14 mouse cellular contexts compared by ENCODE assay signal in genomic region chr5:67423326-67423725, GRCm38 (mm10). TPM values are rescaled to one million over a fixed set of nuclear protein-coding genes. Genes with fewer than 3 reads are reported as not detected.
DNase-seq lines count a peak whose midpoint lies in the region; ATAC-seq and TF ChIP-seq lines count a peak whose summit lies in the region.
"Had no signal": no experiment of that assay in that cellular context is flagged by ENCODE, and none has a peak within 500 bp of the region (broad histone marks: within the 10 kb centered on the region; RNA-seq: fewer than 3 reads in every experiment).

No protein-coding gene starts in this region.

- peaks cover 58% of the 10 kb centered on the region for H3K4me1 ChIP-seq in heart, embryonic 10.5 days
- peaks cover 19% of the 10 kb centered on the region for H3K4me1 ChIP-seq in neural tube, embryonic 12.5 days
- H3K4me1 ChIP-seq in hindbrain, embryonic 16.5 days (ENCODE audit: control insufficient read depth, insufficient read depth, low read depth, low read length): peaks cover 19% of the 10 kb centered on the region
- peaks cover 35% of the 10 kb centered on the region for H3K4me1 ChIP-seq in neural tube, embryonic 15.5 days
- no peaks in the 10 kb centered on the region for H3K4me1 ChIP-seq in lung, postnatal 0 days (ENCODE audit: insufficient read depth, low read depth, low read length)

- no peak for TF ChIP-seq CTCF in lung, postnatal 0 days (IDR thresholded peaks at IDR 0.05)

- H3K4me2 ChIP-seq in neural tube, embryonic 12.5 days (replicated peaks): peak overlapping the region; percentile 26; the same call in 1 of the 2 replicates
- peak overlapping the region; percentile 18 for H3K4me2 ChIP-seq in hindbrain, embryonic 16.5 days (ENCODE audit: low read length)
- H3K4me2 ChIP-seq in neural tube, embryonic 15.5 days: peak overlapping the region; percentile 28
- no peak overlapping the region for H3K4me2 ChIP-seq in lung, postnatal 0 days (replicated peaks; ENCODE audit: low read depth, low read length)
- H3K4me2 ChIP-seq: limb, embryonic 15.5 days had no signal

- no peak for TF ChIP-seq EP300 in lung, postnatal 0 days (IDR thresholded peaks at IDR 0.05)

- DNase-seq in heart, embryonic 10.5 days (ENCODE audit: low spot score): no peak
- no peak for DNase-seq in heart, postnatal 4 days
- no peak for DNase-seq in neural tube, embryonic 10.5 days (ENCODE audit: extremely low spot score, low spot score)
- DNase-seq in left cerebral cortex, adult 18-20 months (ENCODE audit: low spot score in 2 of 2): no peak
- no peak for DNase-seq in lung, postnatal 0 days (ENCODE audit: low spot score)
- DNase-seq: adrenal gland, adult 2 months; cerebellum, adult 11 months; cerebellum, postnatal 14 days; gastrocnemius, postnatal 14 days; thymus, adult 18-20 months had no signal

- no peak for ATAC-seq in neural tube, embryonic 12.5 days (ENCODE audit: low FRiP score, low read depth)
- no peak for ATAC-seq in hindbrain, embryonic 16.5 days
- ATAC-seq in neural tube, embryonic 15.5 days (ENCODE audit: low FRiP score): no peak
- ATAC-seq in lung, postnatal 0 days: no peak

- no peak overlapping the region for H3K4me3 ChIP-seq in heart, embryonic 10.5 days
- H3K4me3 ChIP-seq in neural tube, embryonic 12.5 days: no peak overlapping the region
- H3K4me3 ChIP-seq in hindbrain, embryonic 16.5 days (ENCODE audit: low read length): no peak overlapping the region
- H3K4me3 ChIP-seq in neural tube, embryonic 15.5 days (replicated peaks): no peak overlapping the region
- H3K4me3 ChIP-seq in lung, postnatal 0 days (ENCODE audit: low read depth, low read length): no peak overlapping the region
- H3K4me3 ChIP-seq: limb, embryonic 15.5 days had no signal

- no peaks in the 10 kb centered on the region for H3K27me3 ChIP-seq in heart, embryonic 10.5 days (ENCODE audit: insufficient read depth, poor library complexity, severe bottlenecking)
- peaks cover 11% of the 10 kb centered on the region for H3K27me3 ChIP-seq in neural tube, embryonic 12.5 days (replicated peaks)
- no peaks in the 10 kb centered on the region for H3K27me3 ChIP-seq in hindbrain, embryonic 16.5 days (replicated peaks; ENCODE audit: control insufficient read depth, insufficient read depth, low read length)
- H3K27me3 ChIP-seq in neural tube, embryonic 15.5 days (replicated peaks): no peaks in the 10 kb centered on the region
- H3K27me3 ChIP-seq in lung, postnatal 0 days (replicated peaks; ENCODE audit: insufficient read depth, low read length): peaks cover 9% of the 10 kb centered on the region; the same call in 1 of the 2 replicates

- H3K9me3 ChIP-seq in heart, embryonic 10.5 days: no peaks in the 10 kb centered on the region
- no peaks in the 10 kb centered on the region for H3K9me3 ChIP-seq in neural tube, embryonic 12.5 days
- H3K9me3 ChIP-seq in hindbrain, embryonic 16.5 days (ENCODE audit: control insufficient read depth, low read length): no peaks in the 10 kb centered on the region
- no peaks in the 10 kb centered on the region for H3K9me3 ChIP-seq in neural tube, embryonic 15.5 days (replicated peaks)
- no peaks in the 10 kb centered on the region for H3K9me3 ChIP-seq in lung, postnatal 0 days (ENCODE audit: low read length)
- H3K9me3 ChIP-seq: limb, embryonic 15.5 days had no signal

- 0 out of 2 replicates have a peak overlapping the region, but pooled peaks have one; percentile 7 for H3K27ac ChIP-seq in heart, embryonic 10.5 days
- no peak overlapping the region for H3K27ac ChIP-seq in neural tube, embryonic 12.5 days
- H3K27ac ChIP-seq in hindbrain, embryonic 16.5 days (ENCODE audit: low read depth, low read length): no peak overlapping the region
- peak overlapping the region; percentile 45; the same call in 1 of the 2 replicates for H3K27ac ChIP-seq in neural tube, embryonic 15.5 days (replicated peaks)
- no peak overlapping the region for H3K27ac ChIP-seq in lung, postnatal 0 days (ENCODE audit: low read length)
- H3K27ac ChIP-seq: limb, embryonic 15.5 days had no signal

- 67% methylated on average over 9 of the region's 9 CpGs for WGBS in heart, embryonic 10.5 days
- WGBS in neural tube, embryonic 12.5 days: 60% methylated on average over 9 of the region's 9 CpGs
- WGBS in hindbrain, embryonic 16.5 days: 35% methylated on average over 9 of the region's 9 CpGs
- WGBS in neural tube, embryonic 15.5 days: 28% methylated on average over 9 of the region's 9 CpGs
- 77% methylated on average over 9 of the region's 9 CpGs for WGBS in lung, postnatal 0 days

- no peaks in the 10 kb centered on the region for H3K36me3 ChIP-seq in heart, embryonic 10.5 days
- no peaks in the 10 kb centered on the region for H3K36me3 ChIP-seq in neural tube, embryonic 12.5 days
- no peaks in the 10 kb centered on the region for H3K36me3 ChIP-seq in hindbrain, embryonic 16.5 days (ENCODE audit: control insufficient read depth, insufficient read depth, low read length)
- no peaks in the 10 kb centered on the region for H3K36me3 ChIP-seq in neural tube, embryonic 15.5 days
- no peaks in the 10 kb centered on the region for H3K36me3 ChIP-seq in lung, postnatal 0 days (ENCODE audit: insufficient read depth, low read length)
- H3K36me3 ChIP-seq: limb, embryonic 15.5 days had no signal

- no peak overlapping the region for H3K9ac ChIP-seq in neural tube, embryonic 12.5 days
- H3K9ac ChIP-seq in hindbrain, embryonic 16.5 days (ENCODE audit: low read depth, low read length): peak overlapping the region; percentile 31; the same call in 1 of the 2 replicates
- peak overlapping the region; percentile 36; the same call in 1 of the 2 replicates for H3K9ac ChIP-seq in neural tube, embryonic 15.5 days (replicated peaks)
- no peak overlapping the region for H3K9ac ChIP-seq in lung, postnatal 0 days (replicated peaks; ENCODE audit: low read depth)
- H3K9ac ChIP-seq: limb, embryonic 15.5 days had no signal

RNA-seq across cellular contexts. Expression of gene Bend4, which starts 4.8 kb away (rescaled TPM):
- polyA plus RNA-seq in heart, embryonic 10.5 days (2016; fragmentation: Nextera tagmentation; extraction: Ambion mirVana): 23.5 and 24.0 TPM in 2 replicates
- total RNA-seq in heart, postnatal 4 days (2021): 10 to 100 TPM; 15.0 to 16.5 TPM
- 10.6 and 10.9 TPM in 2 replicates for polyA plus RNA-seq in neural tube, embryonic 12.5 days (2016; fragmentation: Nextera tagmentation; extraction: Ambion mirVana)
- 11.4 and 12.4 TPM in 2 replicates for polyA plus RNA-seq in hindbrain, embryonic 16.5 days (2015; fragmentation: Nextera tagmentation; extraction: Ambion mirVana)
- 10.4 and 12.1 TPM in 2 replicates for polyA plus RNA-seq in neural tube, embryonic 15.5 days (2015; fragmentation: Nextera tagmentation; extraction: Ambion mirVana)
- total RNA-seq in left cerebral cortex, adult 18-20 months (2021): 1 to 10 TPM; 7.3 to 7.4 TPM
- polyA plus RNA-seq in lung, postnatal 0 days (2015; fragmentation: Nextera tagmentation; extraction: Ambion mirVana): 3.5 and 3.6 TPM in 2 replicates

Comparison
In these comparisons a context has a peak if more than half of its experiments do, and no peak if none do; other contexts are left out.
1. H3K27ac ChIP-seq: peak in heart, embryonic 10.5 days (single experiment) and neural tube, embryonic 15.5 days (single experiment); none in neural tube, embryonic 12.5 days (single experiment), hindbrain, embryonic 16.5 days (single experiment) and lung, postnatal 0 days (single experiment).
2. H3K9ac ChIP-seq: peak in hindbrain, embryonic 16.5 days (single experiment) and neural tube, embryonic 15.5 days (single experiment); none in neural tube, embryonic 12.5 days (single experiment) and lung, postnatal 0 days (single experiment).